Mouse (Mus musculus) limb, embryonic 11.5 days (tissue): ENCODE measurements around the gene Spred2. TPM values are rescaled to one million over a fixed set of nuclear protein-coding genes. Genes with fewer than 3 reads are reported as not detected.
"Not testable (repeated sequence)": the region's sequence is repeated elsewhere in the genome, so short reads cannot be mapped to it uniquely, and the experiment has no call there.

Source experiments
- ATAC-seq: fragments of 200-750 bp; cut with Nextera tagmentation; 2 replicates; pipeline ENCODE4 v1.8.0; 2017; ENCODE audit warnings: low read depth; ENCODE audit not compliant: insufficient number of reproducible peaks, low FRiP score, low TSS enrichment
- DNase-seq: peaks from one replicate; pipeline ENCODE4 v3.0.0-alpha.2; 2015; ENCODE audit warnings: low spot score
- H3K27ac ChIP-seq: fragments of 300-500 bp; sonication (generic); replicated peaks from 2 replicates; pipeline ENCODE4 v1.5.1; 2014; ENCODE audit warnings: low read depth, mild to moderate bottlenecking, low read length
- H3K27me3 ChIP-seq: fragments of 300-500 bp; sonication (generic); 2 replicates; pipeline ENCODE4 v1.6.1; 2014; ENCODE audit warnings: mild to moderate bottlenecking, low read length, mixed read lengths; ENCODE audit not compliant: control insufficient read depth, insufficient read depth
- H3K36me3 ChIP-seq: fragments of 300-500 bp; sonication (generic); 2 replicates; pipeline ENCODE4 v1.6.1; 2014; ENCODE audit warnings: mild to moderate bottlenecking, low read length, moderate library complexity, mixed read lengths; ENCODE audit not compliant: control insufficient read depth, insufficient read depth
- H3K4me1 ChIP-seq: fragments of 300-500 bp; sonication (generic); 2 replicates; pipeline ENCODE4 v1.6.1; 2014; ENCODE audit warnings: low read length, mixed read lengths; ENCODE audit not compliant: control insufficient read depth, insufficient read depth
- H3K4me2 ChIP-seq: fragments of 300-500 bp; sonication (generic); 2 replicates; pipeline ENCODE4 v1.6.1; 2014; ENCODE audit warnings: low read depth, mild to moderate bottlenecking, moderate library complexity; ENCODE audit not compliant: severe bottlenecking
- H3K4me3 ChIP-seq: fragments of 300-500 bp; sonication (generic); 2 replicates; pipeline ENCODE4 v1.5.1; 2014; ENCODE audit warnings: low read depth, low read length
- H3K9ac ChIP-seq: fragments of 300-500 bp; sonication (generic); 2 replicates; pipeline ENCODE4 v1.6.1; 2014; ENCODE audit warnings: mild to moderate bottlenecking, low read length
- H3K9me3 ChIP-seq: fragments of 300-500 bp; sonication (generic); 2 replicates; pipeline ENCODE4 v1.6.1; 2016; ENCODE audit warnings: low read length; ENCODE audit not compliant: control insufficient read depth
- WGBS: fragments of 180-500 bp; shearing (Covaris S2); extraction: QIAGEN DNeasy Blood & Tissue Kit; methylation state at CpG from one replicate; pipeline ENCODE4 v1.1.7; 2014; 5-methylcytosine and 5-hydroxymethylcytosine counted together
- polyA plus RNA-seq: library from polyadenylated mRNA; unstranded; fragments of >200 nt; fragmentation: Nextera tagmentation; extraction: Ambion mirVana; gene quantifications from 2 replicates; pipeline ENCODE4 v1.2.1, GENCODE M21; 2014

Spred2 gene
- polyA plus RNA-seq, 1 experiment from 2014 or later, result 8.2 TPM

DNA sequence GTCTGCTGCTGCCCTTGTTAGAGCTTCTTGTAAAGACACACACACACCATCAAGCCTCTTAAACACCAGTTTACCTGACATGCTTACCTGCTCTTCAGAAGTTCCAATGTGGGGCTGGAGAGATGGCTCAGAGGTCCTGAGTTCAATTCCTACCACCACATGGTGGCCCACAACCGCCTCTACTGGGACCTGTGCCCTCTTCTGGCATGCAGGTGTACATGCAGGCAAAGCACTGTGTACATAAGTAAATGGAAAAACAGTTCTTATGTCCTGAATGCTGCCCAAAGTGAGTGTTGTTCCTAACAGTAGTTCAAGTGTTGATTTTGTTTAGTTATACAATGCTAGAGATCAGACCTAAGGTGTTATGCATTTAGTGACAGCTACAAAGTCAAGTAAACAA, 132.0 kb downstream of the Spred2 start:
- Histone ChIP-seq H3K4me2 (no peak overlapping the region), H3K9me3 (no peaks in the 10 kb centered on the region), H3K4me1 (peaks cover 4% of the 10 kb centered on the region; the same call in 1 of the 2 replicates), H3K9ac (no peak overlapping the region), H3K4me3 (no peak overlapping the region), H3K36me3 (peaks cover 3% of the 10 kb centered on the region; the same call in 1 of the 2 replicates), H3K27ac (no peak overlapping the region), H3K27me3 (no peaks in the 10 kb centered on the region)
- no peak for DNase-seq
- 95% methylated on average over 1 of the region's 1 CpGs for WGBS
- ATAC-seq, result no peak

DNA sequence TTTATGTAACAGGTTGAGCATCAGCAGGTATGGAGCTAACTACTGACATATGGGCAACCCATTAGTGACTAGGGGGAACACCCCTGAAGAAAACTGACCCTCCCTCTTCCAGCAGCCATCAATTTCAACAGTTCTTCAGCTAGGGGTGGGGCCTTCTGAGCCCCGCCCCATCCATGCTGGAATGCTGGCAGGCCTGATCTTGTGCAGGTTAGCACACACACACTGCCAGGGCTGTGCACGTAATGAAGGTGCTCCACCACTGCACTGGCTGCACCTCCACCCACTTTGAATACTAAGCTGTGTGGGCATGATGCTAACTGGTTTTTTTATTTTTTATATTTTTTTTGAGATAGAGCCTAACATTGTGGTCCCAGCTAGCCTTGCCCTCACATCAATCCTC, 133.3 kb downstream of the Spred2 start:
- Histone ChIP-seq H3K27ac (no peak overlapping the region), H3K9me3 (no peaks in the 10 kb centered on the region), H3K4me2 (no peak overlapping the region), H3K36me3 (peaks cover 3% of the 10 kb centered on the region; the same call in 1 of the 2 replicates), H3K4me1 (peaks cover 4% of the 10 kb centered on the region; the same call in 1 of the 2 replicates), H3K4me3 (no peak overlapping the region), H3K9ac (no peak overlapping the region), H3K27me3 (no peaks in the 10 kb centered on the region)
- 91% methylated on average over 2 of the region's 2 CpGs for WGBS
- DNase-seq, result no peak
- ATAC-seq, result no peak

GRCm38 (mm10) chr11:20059736-20060135, 135.6 kb downstream of the Spred2 start:
- H3K27me3 ChIP-seq, result no peaks in the 10 kb centered on the region
- ATAC-seq, result no peak

DNA sequence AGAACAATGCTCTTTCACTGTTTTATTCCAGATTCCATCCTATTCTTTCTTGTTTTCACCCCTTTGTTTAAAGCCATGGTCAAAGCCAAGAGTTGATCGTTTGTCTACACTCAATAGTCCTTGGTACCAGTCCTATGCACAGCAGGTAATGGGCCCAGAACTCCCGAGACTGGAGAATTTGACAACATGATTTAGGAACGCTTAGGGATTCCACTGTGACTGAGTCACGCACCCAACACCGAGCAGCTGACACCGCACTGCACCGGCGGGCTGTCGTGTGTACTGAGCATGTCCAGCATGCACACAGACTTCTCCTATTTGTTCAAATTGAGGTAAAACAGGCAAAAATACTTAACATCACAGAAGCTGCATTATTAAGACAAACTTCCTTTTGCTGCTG, 138.6 kb downstream of the Spred2 start:
- not testable (repeated sequence) for H3K4me2 ChIP-seq, H3K9ac ChIP-seq, H3K27ac ChIP-seq, H3K27me3 ChIP-seq, H3K36me3 ChIP-seq, H3K4me1 ChIP-seq, DNase-seq, ATAC-seq, H3K9me3 ChIP-seq, H3K4me3 ChIP-seq
- 93% methylated on average over 9 of the region's 9 CpGs for WGBS

More at GRCm38 (mm10) chr11:20059736-20060135, 135.6 kb downstream of the Spred2 start:
- WGBS, result 90% methylated on average over 3 of the region's 3 CpGs
- no peak overlapping the region for H3K9ac ChIP-seq
- no peak overlapping the region for H3K27ac ChIP-seq
- H3K4me2 ChIP-seq, result no peak overlapping the region
- no peaks in the 10 kb centered on the region for H3K9me3 ChIP-seq
- no peaks in the 10 kb centered on the region for H3K4me1 ChIP-seq
- H3K4me3 ChIP-seq, result no peak overlapping the region
- no peak for DNase-seq
- H3K36me3 ChIP-seq, result peaks cover 3% of the 10 kb centered on the region; the same call in 1 of the 2 replicates

- H3K9ac ChIP-seq, H3K36me3 ChIP-seq, H3K4me2 ChIP-seq, H3K4me3 ChIP-seq, H3K9me3 ChIP-seq, H3K27ac ChIP-seq, ATAC-seq, H3K4me1 ChIP-seq, DNase-seq, H3K27me3 ChIP-seq: not testable (repeated sequence)
- WGBS, result 55% methylated on average over 2 of the region's 2 CpGs
Measured at GRCm38 (mm10) chr11:20064086-20064485, 139.9 kb downstream of the Spred2 start.

GRCm38 (mm10) chr11:20064926-20065325, 140.8 kb downstream of the Spred2 start:
- H3K27me3 ChIP-seq, result no peaks in the 10 kb centered on the region
- 86% methylated on average over 2 of the region's 2 CpGs for WGBS
- H3K9ac ChIP-seq, result no peak overlapping the region
- no peak overlapping the region for H3K4me3 ChIP-seq
- ATAC-seq (no peak), DNase-seq (no peak)
- H3K9me3 ChIP-seq, result no peaks in the 10 kb centered on the region
- H3K4me1 ChIP-seq, result no peaks in the 10 kb centered on the region
- no peak overlapping the region for H3K4me2 ChIP-seq
- no peak overlapping the region for H3K27ac ChIP-seq
- H3K36me3 ChIP-seq, result no peaks in the 10 kb centered on the region

- no peak overlapping the region for H3K9ac ChIP-seq
- DNase-seq (no peak), ATAC-seq (no peak)
- H3K27ac ChIP-seq, result no peak overlapping the region
- no peaks in the 10 kb centered on the region for H3K4me1 ChIP-seq
- H3K4me2 ChIP-seq, result no peak overlapping the region
- 90% methylated on average over 1 of the region's 1 CpGs for WGBS
- H3K27me3 ChIP-seq, result no peaks in the 10 kb centered on the region
- H3K4me3 ChIP-seq, result no peak overlapping the region
- no peaks in the 10 kb centered on the region for H3K9me3 ChIP-seq
- H3K36me3 ChIP-seq, result no peaks in the 10 kb centered on the region; the same call in 1 of the 2 replicates
Measured at GRCm38 (mm10) chr11:20066106-20066505, 141.9 kb downstream of the Spred2 start.

GRCm38 (mm10) chr11:20067521-20067920, 143.3 kb downstream of the Spred2 start:
- Histone ChIP-seq H3K4me3 (no peak overlapping the region), H3K9ac (no peak overlapping the region), H3K36me3 (no peaks in the 10 kb centered on the region; the same call in 1 of the 2 replicates), H3K4me2 (no peak overlapping the region), H3K27me3 (no peaks in the 10 kb centered on the region), H3K4me1 (no peaks in the 10 kb centered on the region), H3K27ac (no peak overlapping the region), H3K9me3 (no peaks in the 10 kb centered on the region)
- no peak for ATAC-seq
- WGBS, result 82% methylated on average over 1 of the region's 1 CpGs
- no peak for DNase-seq

- H3K4me1 ChIP-seq, result no peaks in the 10 kb centered on the region
- no peak overlapping the region for H3K27ac ChIP-seq
- H3K9me3 ChIP-seq, result no peaks in the 10 kb centered on the region
- H3K4me2 ChIP-seq, result no peak overlapping the region
- no peak for ATAC-seq
- H3K9ac ChIP-seq, result no peak overlapping the region
- DNase-seq, result no peak
- no peaks in the 10 kb centered on the region for H3K27me3 ChIP-seq
- 95% methylated on average over 6 of the region's 6 CpGs for WGBS
- H3K36me3 ChIP-seq, result no peaks in the 10 kb centered on the region; the same call in 1 of the 2 replicates
- H3K4me3 ChIP-seq, result no peak overlapping the region
Measured at GRCm38 (mm10) chr11:20068346-20069004, 144.3 kb downstream of the Spred2 start.
